Mouse (Mus musculus): ENCODE results near the gene Sgms2. TPM values are rescaled to one million over a fixed set of nuclear protein-coding genes. Genes with fewer than 3 reads are reported as not detected.

Sgms2 gene
- total and polyA plus RNA-seq, 2 experiments from 2014 or later = 1.1 to 1.3 TPM

DNA sequence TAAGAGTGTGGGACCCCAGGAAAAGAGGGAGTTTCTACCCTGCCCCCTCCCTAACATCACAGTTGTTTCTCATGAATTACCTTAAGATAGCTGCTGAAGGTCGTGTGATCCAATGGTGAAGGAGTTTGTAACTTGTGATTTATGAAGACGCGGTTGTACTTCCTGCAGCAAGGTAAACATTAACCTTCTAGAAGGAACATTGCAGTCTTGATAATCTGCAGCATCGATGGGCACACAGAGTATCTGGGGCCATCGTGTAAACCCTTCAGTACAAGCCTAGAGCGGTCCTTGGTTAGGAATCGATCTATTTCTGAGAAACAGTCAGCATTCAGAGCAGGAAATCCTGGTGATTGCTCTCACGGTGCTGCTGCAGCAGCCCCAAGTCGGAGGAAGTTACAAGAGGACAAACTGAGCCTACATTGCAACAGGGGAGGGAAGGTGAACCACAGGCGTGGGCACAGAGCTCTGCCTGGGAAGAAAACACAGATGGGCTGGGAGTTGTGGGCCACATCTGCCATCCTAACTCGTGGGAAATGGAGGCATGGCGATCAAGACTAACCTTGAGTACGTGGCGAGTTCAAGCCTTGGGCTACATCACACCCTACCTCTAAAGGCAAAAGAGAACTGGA is 13.5 kb upstream of the Sgms2 start:
- no peak for ATAC-seq (ENCODE audit: insufficient read depth, low read depth)
- H3K27ac ChIP-seq (ENCODE audit: low read depth) = no peak overlapping the region
- DNase-seq (ENCODE audit: low spot score) = no peak
- no peaks in the 10 kb centered on the region for H3K9me3 ChIP-seq (replicated peaks; ENCODE audit: control insufficient read depth, low read length)
- no peaks in the 10 kb centered on the region for H3K27me3 ChIP-seq (ENCODE audit: control insufficient read depth, insufficient read depth, low read length)
- WGBS = 73% methylated on average over 14 of the region's 14 CpGs
- H3K9ac ChIP-seq (replicated peaks; ENCODE audit: low read depth, low read length) = no peak overlapping the region
- no peaks in the 10 kb centered on the region for H3K36me3 ChIP-seq (replicated peaks; ENCODE audit: control insufficient read depth, insufficient read depth, low read length)
- TF ChIP-seq EP300 (IDR thresholded peaks at IDR 0.05; ENCODE audit: low read depth) (no peak), CTCF (IDR thresholded peaks at IDR 0.05; ENCODE audit: low read depth) (no peak)
- H3K4me3 ChIP-seq (ENCODE audit: low read depth, low read length) = no peak overlapping the region
- H3K4me2 ChIP-seq (ENCODE audit: low read depth, low read length) = no peak overlapping the region
- no peaks in the 10 kb centered on the region for H3K4me1 ChIP-seq (ENCODE audit: control insufficient read depth, insufficient read depth)

DNA sequence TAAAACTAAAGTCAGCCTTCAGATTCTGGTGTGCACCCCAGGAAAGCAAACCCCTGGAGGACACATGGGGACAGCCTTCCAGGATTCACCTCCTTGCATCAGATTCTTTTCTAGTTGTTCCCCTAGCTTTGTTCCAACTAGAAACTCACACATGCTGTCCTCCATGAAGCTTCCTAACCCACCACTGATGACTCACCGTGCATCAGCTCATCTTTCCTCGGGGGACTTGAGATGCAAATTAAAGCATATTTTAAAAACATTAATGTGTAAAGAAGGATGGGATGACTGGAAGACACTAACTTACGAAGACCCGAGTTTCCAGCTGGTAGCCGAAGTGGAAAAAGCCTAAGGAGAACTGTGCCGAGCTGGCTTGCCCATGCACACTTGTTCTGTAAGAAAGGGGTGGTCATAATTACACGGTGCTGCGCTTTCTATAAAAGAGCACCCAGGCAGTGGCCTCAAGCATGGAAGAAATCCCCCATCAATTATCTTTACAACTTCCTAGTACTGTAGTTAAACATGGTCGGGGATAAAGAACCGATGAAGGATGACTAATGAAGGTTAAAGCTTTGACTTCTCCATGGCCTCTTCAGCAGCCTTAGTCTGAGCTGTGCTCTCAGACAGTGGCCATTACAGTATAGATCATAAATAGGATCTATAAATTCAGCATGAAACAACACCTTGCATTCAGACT is 10.6 kb upstream of the Sgms2 start:
- Histone ChIP-seq H3K9me3 (replicated peaks; ENCODE audit: control insufficient read depth, low read length) (no peaks in the 10 kb centered on the region), H3K36me3 (replicated peaks; ENCODE audit: control insufficient read depth, insufficient read depth, low read length) (no peaks in the 10 kb centered on the region), H3K27ac (ENCODE audit: low read depth) (no peak overlapping the region), H3K9ac (replicated peaks; ENCODE audit: low read depth, low read length) (no peak overlapping the region), H3K27me3 (ENCODE audit: control insufficient read depth, insufficient read depth, low read length) (no peaks in the 10 kb centered on the region), H3K4me1 (ENCODE audit: control insufficient read depth, insufficient read depth) (no peaks in the 10 kb centered on the region), H3K4me2 (ENCODE audit: low read depth, low read length) (no peak overlapping the region), H3K4me3 (ENCODE audit: low read depth, low read length) (no peak overlapping the region)
- DNase-seq (ENCODE audit: low spot score) (no peak), ATAC-seq (ENCODE audit: insufficient read depth, low read depth) (no peak)
- TF ChIP-seq CTCF (IDR thresholded peaks at IDR 0.05; ENCODE audit: low read depth) (no peak), EP300 (IDR thresholded peaks at IDR 0.05; ENCODE audit: low read depth) (no peak)
- WGBS = 84% methylated on average over 10 of the region's 10 CpGs

- H3K27me3 ChIP-seq (ENCODE audit: control insufficient read depth, insufficient read depth, low read length) = no peaks in the 10 kb centered on the region
- no peak overlapping the region for H3K27ac ChIP-seq (ENCODE audit: low read depth)
- H3K4me1 ChIP-seq (ENCODE audit: control insufficient read depth, insufficient read depth) = no peaks in the 10 kb centered on the region
- H3K9ac ChIP-seq (replicated peaks; ENCODE audit: low read depth, low read length) = no peak overlapping the region
- TF ChIP-seq CTCF (IDR thresholded peaks at IDR 0.05; ENCODE audit: low read depth) = no peak
- TF ChIP-seq EP300 (IDR thresholded peaks at IDR 0.05; ENCODE audit: low read depth) = no peak
- no peaks in the 10 kb centered on the region for H3K9me3 ChIP-seq (replicated peaks; ENCODE audit: control insufficient read depth, low read length)
- DNase-seq (ENCODE audit: low spot score) = no peak
- no peak overlapping the region for H3K4me3 ChIP-seq (ENCODE audit: low read depth, low read length)
- ATAC-seq (ENCODE audit: insufficient read depth, low read depth) = no peak
- no peaks in the 10 kb centered on the region for H3K36me3 ChIP-seq (replicated peaks; ENCODE audit: control insufficient read depth, insufficient read depth, low read length)
- WGBS = 76% methylated on average over 6 of the region's 6 CpGs
- H3K4me2 ChIP-seq (ENCODE audit: low read depth, low read length) = no peak overlapping the region
Observed at GRCm38 (mm10) chr3:131499651-131500050, 8.4 kb upstream of the Sgms2 start.

DNA sequence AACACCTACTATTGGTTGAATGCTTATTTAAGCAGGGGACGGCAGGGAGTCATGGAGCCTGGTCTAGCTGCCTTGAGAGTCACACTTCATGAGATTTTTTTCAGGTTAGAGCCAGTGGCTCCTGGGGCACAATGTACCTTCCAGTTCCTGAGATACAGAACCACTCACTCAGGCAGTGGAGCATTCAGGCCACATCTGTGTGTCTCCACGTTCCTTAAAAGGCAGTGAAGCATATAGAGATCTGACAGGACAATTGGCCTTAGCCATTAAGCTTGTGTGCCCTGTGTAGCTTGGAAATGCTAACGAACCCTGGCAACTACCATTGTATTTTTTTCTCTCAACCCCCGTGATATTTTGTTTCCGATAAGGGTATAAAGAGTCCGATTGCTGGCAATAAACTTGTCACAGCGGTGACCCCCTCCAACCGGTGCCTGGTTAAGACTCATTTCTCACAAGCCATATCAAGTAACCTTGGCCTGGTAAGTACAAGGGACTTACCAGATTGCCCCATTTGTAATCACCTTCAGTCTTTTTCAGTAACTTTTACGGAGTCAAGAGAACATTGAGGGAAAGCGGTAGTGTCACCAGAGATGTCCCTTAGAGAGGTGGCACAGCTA is 5.4 kb upstream of the Sgms2 start:
- H3K4me1 ChIP-seq (ENCODE audit: control insufficient read depth, insufficient read depth) = no peaks in the 10 kb centered on the region
- no peak overlapping the region for H3K9ac ChIP-seq (replicated peaks; ENCODE audit: low read depth, low read length)
- H3K27ac ChIP-seq (ENCODE audit: low read depth) = no peak overlapping the region
- H3K4me3 ChIP-seq (ENCODE audit: low read depth, low read length) = no peak overlapping the region
- H3K4me2 ChIP-seq (ENCODE audit: low read depth, low read length) = no peak overlapping the region
- DNase-seq (ENCODE audit: low spot score) (no peak), ATAC-seq (ENCODE audit: insufficient read depth, low read depth) (no peak)
- no peaks in the 10 kb centered on the region for H3K36me3 ChIP-seq (replicated peaks; ENCODE audit: control insufficient read depth, insufficient read depth, low read length)
- TF ChIP-seq CTCF (IDR thresholded peaks at IDR 0.05; ENCODE audit: low read depth) = no peak
- TF ChIP-seq EP300 (IDR thresholded peaks at IDR 0.05; ENCODE audit: low read depth) = no peak
- no peaks in the 10 kb centered on the region for H3K9me3 ChIP-seq (replicated peaks; ENCODE audit: control insufficient read depth, low read length)
- WGBS = 81% methylated on average over 10 of the region's 10 CpGs
- peaks cover 8% of the 10 kb centered on the region for H3K27me3 ChIP-seq (ENCODE audit: control insufficient read depth, insufficient read depth, low read length)

- TF ChIP-seq CTCF (IDR thresholded peaks at IDR 0.05; ENCODE audit: low read depth) (no peak), EP300 (IDR thresholded peaks at IDR 0.05; ENCODE audit: low read depth) (no peak)
- H3K9ac ChIP-seq (replicated peaks; ENCODE audit: low read depth, low read length) = no peak overlapping the region
- H3K4me1 ChIP-seq (ENCODE audit: control insufficient read depth, insufficient read depth) = no peaks in the 10 kb centered on the region
- H3K4me2 ChIP-seq (ENCODE audit: low read depth, low read length) = no peak overlapping the region
- no peaks in the 10 kb centered on the region for H3K36me3 ChIP-seq (replicated peaks; ENCODE audit: control insufficient read depth, insufficient read depth, low read length)
- H3K27ac ChIP-seq (ENCODE audit: low read depth) = no peak overlapping the region
- no peak for ATAC-seq (ENCODE audit: insufficient read depth, low read depth)
- peaks cover 17% of the 10 kb centered on the region for H3K27me3 ChIP-seq (ENCODE audit: control insufficient read depth, insufficient read depth, low read length)
- H3K9me3 ChIP-seq (replicated peaks; ENCODE audit: control insufficient read depth, low read length) = no peaks in the 10 kb centered on the region
- DNase-seq (ENCODE audit: low spot score) = no peak
- WGBS = 73% methylated on average over 1 of the region's 1 CpGs
- H3K4me3 ChIP-seq (ENCODE audit: low read depth, low read length) = no peak overlapping the region
Observed at GRCm38 (mm10) chr3:131495076-131495475, 3.9 kb upstream of the Sgms2 start.

Data from heart, postnatal 0 days (tissue).